Mouse (Mus musculus) ES-E14 (cell line): ENCODE measurements around the gene Krt8.

Experiments
- MAFK ChIP-seq: IDR thresholded peaks from 2 replicates; pipeline ENCODE4 v1.6.1; 2014; ENCODE audit warnings: mild to moderate bottlenecking, low read depth, low read length, inconsistent platforms; ENCODE audit not compliant: insufficient read depth
- ZC3H11A ChIP-seq: IDR thresholded peaks from 2 replicates; pipeline ENCODE4 v1.6.1; 2012; ENCODE audit warnings: low read depth, mild to moderate bottlenecking, inconsistent platforms, low read length, borderline replicate concordance
- ZNF384 ChIP-seq: IDR thresholded peaks from 2 replicates; pipeline ENCODE4 v1.6.1; 2012; ENCODE audit warnings: low read depth, low read length, inconsistent platforms

- TF ChIP-seq ZNF384 (no peak), MAFK (no peak), ZC3H11A (no peak)
Measured at GRCm38 (mm10) chr15:101990946-101991345, 13.3 kb downstream of the Krt8 start.
